Mouse (Mus musculus) limb, embryonic 15.5 days (tissue): ENCODE results near the gene Synj1. TPM values are rescaled to one million over a fixed set of nuclear protein-coding genes. Genes with fewer than 3 reads are reported as not detected.

Source experiments
- ATAC-seq: fragments of 200-750 bp; cut with Nextera tagmentation; 2 replicates; pipeline ENCODE4 v1.8.0; 2017; ENCODE audit warnings: low read depth, moderate TSS enrichment; ENCODE audit not compliant: insufficient number of reproducible peaks, low FRiP score, low TSS enrichment
- H3K27ac ChIP-seq: fragments of 300-500 bp; sonication (generic); 2 replicates; pipeline ENCODE4 v1.5.1; 2015; ENCODE audit warnings: moderate library complexity, mild to moderate bottlenecking, inconsistent platforms
- H3K27me3 ChIP-seq: fragments of 300-500 bp; sonication (generic); 2 replicates; pipeline ENCODE4 v1.6.1; 2015; ENCODE audit warnings: inconsistent platforms
- H3K36me3 ChIP-seq: fragments of 300-500 bp; sonication (generic); 2 replicates; pipeline ENCODE4 v1.6.1; 2015; ENCODE audit warnings: inconsistent platforms
- H3K4me1 ChIP-seq: fragments of 300-500 bp; sonication (generic); 2 replicates; pipeline ENCODE4 v1.6.1; 2015; ENCODE audit warnings: inconsistent platforms
- H3K4me2 ChIP-seq: fragments of 300-500 bp; sonication (generic); 2 replicates; pipeline ENCODE4 v1.6.1; 2015; ENCODE audit warnings: mild to moderate bottlenecking, inconsistent platforms
- H3K4me3 ChIP-seq: fragments of 300-500 bp; sonication (generic); 2 replicates; pipeline ENCODE4 v1.5.1; 2015; ENCODE audit warnings: mild to moderate bottlenecking, inconsistent platforms
- H3K9ac ChIP-seq: fragments of 300-500 bp; sonication (generic); 2 replicates; pipeline ENCODE4 v1.6.1; 2015; ENCODE audit warnings: inconsistent platforms
- H3K9me3 ChIP-seq: fragments of 300-500 bp; sonication (generic); 2 replicates; pipeline ENCODE4 v1.6.1; 2016; ENCODE audit warnings: inconsistent platforms
- WGBS: fragments of 180-500 bp; shearing (Covaris S2); methylation state at CpG from one replicate; pipeline ENCODE4 v1.1.7; 2015; 5-methylcytosine and 5-hydroxymethylcytosine counted together
- microRNA-seq: library from miRNA; unstranded; fragments of <30 nt; microRNA quantifications from one replicate; pipeline ENCODE4, GENCODE M21; 2016
- polyA plus RNA-seq: library from polyadenylated mRNA; unstranded; fragments of >200 nt; fragmentation: Nextera tagmentation; extraction: Ambion mirVana; gene quantifications from 2 replicates; pipeline ENCODE4 v1.2.1, GENCODE M21; 2015

Synj1 gene
- polyA plus RNA-seq, 1 experiment from 2014 or later = 10.9 TPM

- no peak overlapping the region for H3K9ac ChIP-seq
- no peak for ATAC-seq
- 58% methylated on average over 4 of the region's 4 CpGs for WGBS
- H3K36me3 ChIP-seq = no peaks in the 10 kb centered on the region
- no peak overlapping the region for H3K4me2 ChIP-seq
- no peak overlapping the region for H3K4me3 ChIP-seq
- H3K27me3 ChIP-seq = no peaks in the 10 kb centered on the region
- H3K9me3 ChIP-seq = no peaks in the 10 kb centered on the region
- no peak overlapping the region for H3K27ac ChIP-seq
- 0 out of 2 replicates have a peak, but pooled peaks cover 4% of the 10 kb centered on the region for H3K4me1 ChIP-seq
Measured at GRCm38 (mm10) chr16:90901364-90901763, 109.7 kb downstream of the Synj1 start.

- Histone ChIP-seq H3K4me2 (no peak overlapping the region), H3K4me1 (0 out of 2 replicates have a peak, but pooled peaks cover 4% of the 10 kb centered on the region), H3K36me3 (no peaks in the 10 kb centered on the region), H3K27ac (no peak overlapping the region), H3K4me3 (no peak overlapping the region), H3K9ac (no peak overlapping the region), H3K27me3 (no peaks in the 10 kb centered on the region), H3K9me3 (no peaks in the 10 kb centered on the region)
- no peak for ATAC-seq
- WGBS = 77% methylated on average over 12 of the region's 12 CpGs
Measured at GRCm38 (mm10) chr16:90899498-90899897, 111.6 kb downstream of the Synj1 start.

GRCm38 (mm10) chr16:90897651-90898050 lies 113.5 kb downstream of the Synj1 start:
- Histone ChIP-seq H3K36me3 (no peaks in the 10 kb centered on the region), H3K4me2 (no peak overlapping the region), H3K9ac (no peak overlapping the region), H3K27me3 (no peaks in the 10 kb centered on the region), H3K4me3 (no peak overlapping the region), H3K27ac (no peak overlapping the region), H3K9me3 (no peaks in the 10 kb centered on the region), H3K4me1 (0 out of 2 replicates have a peak, but pooled peaks cover 7% of the 10 kb centered on the region)
- ATAC-seq = no peak
- WGBS = 90% methylated on average over 3 of the region's 3 CpGs

- Histone ChIP-seq H3K36me3 (no peaks in the 10 kb centered on the region), H3K4me1 (0 out of 2 replicates have a peak, but pooled peaks cover 13% of the 10 kb centered on the region), H3K4me2 (no peak overlapping the region), H3K9me3 (no peaks in the 10 kb centered on the region), H3K9ac (no peak overlapping the region), H3K4me3 (no peak overlapping the region), H3K27ac (no peak overlapping the region), H3K27me3 (no peaks in the 10 kb centered on the region)
- 51% methylated on average over 9 of the region's 9 CpGs for WGBS
- no peak for ATAC-seq
Measured at GRCm38 (mm10) chr16:90893792-90894191, 117.3 kb downstream of the Synj1 start.

- no peak overlapping the region for H3K4me3 ChIP-seq
- 76% methylated on average over 7 of the region's 7 CpGs for WGBS
- no peak overlapping the region for H3K4me2 ChIP-seq
- H3K4me1 ChIP-seq = 0 out of 2 replicates have a peak, but pooled peaks cover 13% of the 10 kb centered on the region
- no peak overlapping the region for H3K27ac ChIP-seq
- no peaks in the 10 kb centered on the region for H3K36me3 ChIP-seq
- H3K9me3 ChIP-seq = no peaks in the 10 kb centered on the region
- no peak for ATAC-seq
- H3K27me3 ChIP-seq = no peaks in the 10 kb centered on the region
- H3K9ac ChIP-seq = no peak overlapping the region
Measured at GRCm38 (mm10) chr16:90893019-90893418, 118.1 kb downstream of the Synj1 start.

GRCm38 (mm10) chr16:90892081-90892480 lies 119.0 kb downstream of the Synj1 start:
- ATAC-seq = no peak
- WGBS = 17% methylated on average over 8 of the region's 8 CpGs

GRCm38 (mm10) chr16:90891601-90892000 lies 119.5 kb downstream of the Synj1 start:
- ATAC-seq = no peak
- no peaks in the 10 kb centered on the region for H3K27me3 ChIP-seq
- H3K36me3 ChIP-seq = no peaks in the 10 kb centered on the region
- no peak overlapping the region for H3K9ac ChIP-seq
- 0 out of 2 replicates have a peak, but pooled peaks cover 13% of the 10 kb centered on the region for H3K4me1 ChIP-seq
- H3K4me2 ChIP-seq = no peak overlapping the region
- no peaks in the 10 kb centered on the region for H3K9me3 ChIP-seq
- WGBS = 60% methylated on average over 14 of the region's 14 CpGs
- no peak overlapping the region for H3K4me3 ChIP-seq
- no peak overlapping the region for H3K27ac ChIP-seq

More at GRCm38 (mm10) chr16:90892081-90892480, 119.0 kb downstream of the Synj1 start:
- no peaks in the 10 kb centered on the region for H3K27me3 ChIP-seq
- 0 out of 2 replicates have a peak, but pooled peaks cover 13% of the 10 kb centered on the region for H3K4me1 ChIP-seq
- H3K9ac ChIP-seq = no peak overlapping the region
- no peak overlapping the region for H3K27ac ChIP-seq
- no peak overlapping the region for H3K4me3 ChIP-seq
- H3K4me2 ChIP-seq = no peak overlapping the region
- no peaks in the 10 kb centered on the region for H3K36me3 ChIP-seq
- H3K9me3 ChIP-seq = no peaks in the 10 kb centered on the region

- Histone ChIP-seq H3K4me2 (no peak overlapping the region), H3K9ac (no peak overlapping the region), H3K4me1 (peaks cover 21% of the 10 kb centered on the region), H3K4me3 (no peak overlapping the region), H3K27me3 (no peaks in the 10 kb centered on the region), H3K9me3 (no peaks in the 10 kb centered on the region), H3K36me3 (no peaks in the 10 kb centered on the region), H3K27ac (no peak overlapping the region)
- no peak for ATAC-seq
- 82% methylated on average over 9 of the region's 9 CpGs for WGBS
Measured at GRCm38 (mm10) chr16:90890683-90891082, 120.4 kb downstream of the Synj1 start.

Small RNA genes within 50 kb of the gene (microRNA-seq; reads per million reads assigned to microRNA genes)
- gene Gm22933 = not detected

Other genes starting within 250 kb of the Synj1 start
- 7.3 and 8.7 TPM in 2 replicates for gene Urb1, start 200.9 kb downstream of the Synj1 start, polyA plus RNA-seq
- gene Eva1c, start 184.6 kb downstream of the Synj1 start, polyA plus RNA-seq = 1.2 and 2.1 TPM in 2 replicates
- 32.1 and 40.9 TPM in 2 replicates for gene Cfap298, start 76.2 kb downstream of the Synj1 start, polyA plus RNA-seq
- 51.9 and 55.1 TPM in 2 replicates for gene Paxbp1, start 33.2 kb upstream of the Synj1 start, polyA plus RNA-seq
- gene 4932438H23Rik, start 83.8 kb upstream of the Synj1 start, polyA plus RNA-seq = 0.15 and 0.76 TPM in 2 replicates
- not detected in 2 replicates for gene Olig2, start 214.1 kb upstream of the Synj1 start, polyA plus RNA-seq